8 mouse cellular contexts compared by ENCODE assay signal in the genomic region with DNA sequence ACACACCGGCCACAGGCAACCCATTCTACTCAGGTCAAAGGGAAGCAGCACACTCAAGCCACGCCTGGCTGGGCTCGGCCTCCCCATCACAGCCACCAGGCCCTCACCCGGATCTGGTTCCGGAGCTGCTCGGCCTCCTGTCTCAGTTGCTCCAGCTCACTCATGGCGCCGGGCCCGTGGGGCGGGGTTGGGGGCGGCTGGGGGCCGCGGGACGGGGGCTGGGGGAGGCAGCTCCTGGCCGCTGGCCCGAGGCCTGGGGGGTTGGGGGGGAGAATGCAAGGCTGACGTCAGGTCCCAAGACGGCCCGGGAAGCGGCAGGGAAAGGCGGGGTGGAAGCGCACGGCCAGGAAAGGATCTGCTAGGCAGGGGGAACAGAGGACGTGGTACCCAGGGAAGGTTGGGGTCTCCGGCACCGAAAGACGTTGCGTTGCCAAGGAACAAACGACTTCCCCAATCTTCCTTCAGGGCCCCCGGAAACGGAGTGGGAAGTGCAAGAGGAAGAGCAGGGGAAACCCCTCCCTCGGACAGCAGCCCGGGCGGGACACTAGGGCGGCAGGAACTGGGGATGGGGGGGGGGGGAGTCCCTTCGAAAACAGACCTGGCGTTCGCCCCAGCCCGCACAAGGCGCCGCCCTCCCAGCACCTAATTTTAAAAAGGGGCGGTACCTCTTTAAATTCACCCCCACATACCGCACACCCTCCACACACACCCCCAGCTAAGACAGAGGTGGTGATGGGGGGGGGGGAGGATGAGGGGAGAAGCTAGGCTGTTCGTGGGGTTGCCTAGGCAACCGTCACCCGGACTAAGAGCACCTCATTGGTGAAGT. TPM values are rescaled to one million over a fixed set of nuclear protein-coding genes. Genes with fewer than 3 reads are reported as not detected.
DNase-seq lines count a peak whose midpoint lies in the region; ATAC-seq lines count a peak whose summit lies in the region.

No protein-coding gene starts in this region.

- H3K36me3 ChIP-seq in embryonic facial prominence, embryonic 14.5 days (ENCODE audit: control insufficient read depth, insufficient read depth, low read length): peaks cover 46% of the 10 kb centered on the region
- peaks cover 42% of the 10 kb centered on the region for H3K36me3 ChIP-seq in heart, embryonic 10.5 days
- H3K36me3 ChIP-seq in kidney, embryonic 15.5 days: peaks cover 45% of the 10 kb centered on the region
- H3K36me3 ChIP-seq in liver, embryonic 13.5 days: peaks cover 47% of the 10 kb centered on the region

- peak overlapping the region; percentile 89 for H3K9ac ChIP-seq in embryonic facial prominence, embryonic 14.5 days (ENCODE audit: low read depth, low read length)
- peak overlapping the region; percentile 87 for H3K9ac ChIP-seq in kidney, embryonic 15.5 days
- peak overlapping the region; percentile 95 for H3K9ac ChIP-seq in liver, embryonic 13.5 days

- no peaks in the 10 kb centered on the region for H3K27me3 ChIP-seq in embryonic facial prominence, embryonic 14.5 days (replicated peaks; ENCODE audit: control insufficient read depth, insufficient read depth, low read length)
- H3K27me3 ChIP-seq in heart, embryonic 10.5 days (ENCODE audit: insufficient read depth, poor library complexity, severe bottlenecking): no peaks in the 10 kb centered on the region
- H3K27me3 ChIP-seq in kidney, embryonic 15.5 days: no peaks in the 10 kb centered on the region
- H3K27me3 ChIP-seq in liver, embryonic 13.5 days: no peaks in the 10 kb centered on the region

- peak overlapping the region; percentile 96 for H3K4me2 ChIP-seq in embryonic facial prominence, embryonic 14.5 days (ENCODE audit: low read depth, low read length)
- peak overlapping the region; percentile 94 for H3K4me2 ChIP-seq in kidney, embryonic 15.5 days
- peak overlapping the region; percentile 99 for H3K4me2 ChIP-seq in liver, embryonic 13.5 days

- no peaks in the 10 kb centered on the region for H3K4me1 ChIP-seq in embryonic facial prominence, embryonic 14.5 days (ENCODE audit: control insufficient read depth, insufficient read depth, low read length)
- H3K4me1 ChIP-seq in heart, embryonic 10.5 days: peaks cover 58% of the 10 kb centered on the region
- H3K4me1 ChIP-seq in kidney, embryonic 15.5 days: peaks cover 39% of the 10 kb centered on the region
- peaks cover 69% of the 10 kb centered on the region for H3K4me1 ChIP-seq in liver, embryonic 13.5 days (replicated peaks)

- peak; percentile 37 for ATAC-seq in activated CD4-positive, CD25-positive, alpha-beta regulatory T cell, adult 4 months
- ATAC-seq in embryonic facial prominence, embryonic 14.5 days (ENCODE audit: low read depth): peak; percentile 51
- ATAC-seq in kidney, embryonic 15.5 days (replicated peaks; ENCODE audit: low FRiP score): peak; percentile 23
- peak; percentile 4 for ATAC-seq in liver, embryonic 13.5 days (ENCODE audit: low read depth)

- WGBS in embryonic facial prominence, embryonic 14.5 days: 0% methylated on average over 23 of the region's 46 CpGs
- 3% methylated on average over 38 of the region's 46 CpGs for WGBS in heart, embryonic 10.5 days
- under 1% methylated on average over 43 of the region's 46 CpGs for WGBS in kidney, embryonic 15.5 days
- WGBS in liver, embryonic 13.5 days (ENCODE audit: insufficient replicate concordance): 6% methylated on average over 44 of the region's 46 CpGs

- H3K27ac ChIP-seq in embryonic facial prominence, embryonic 14.5 days (replicated peaks; ENCODE audit: low read depth, low read length): peak overlapping the region; percentile 93
- H3K27ac ChIP-seq in heart, embryonic 10.5 days: peak overlapping the region; percentile 95
- H3K27ac ChIP-seq in kidney, embryonic 15.5 days: peak overlapping the region; percentile 96
- peak overlapping the region; percentile 92 for H3K27ac ChIP-seq in liver, embryonic 13.5 days

- H3K4me3 ChIP-seq in embryonic facial prominence, embryonic 14.5 days (ENCODE audit: low read depth, low read length): peak overlapping the region; percentile 83
- H3K4me3 ChIP-seq in heart, embryonic 10.5 days: peak overlapping the region; percentile 88
- H3K4me3 ChIP-seq in kidney, embryonic 15.5 days (replicated peaks): peak overlapping the region; percentile 87
- peak overlapping the region; percentile 93 for H3K4me3 ChIP-seq in liver, embryonic 13.5 days (replicated peaks)

- H3K9me3 ChIP-seq in embryonic facial prominence, embryonic 14.5 days (ENCODE audit: control insufficient read depth, low read length): no peaks in the 10 kb centered on the region
- no peaks in the 10 kb centered on the region for H3K9me3 ChIP-seq in heart, embryonic 10.5 days
- H3K9me3 ChIP-seq in kidney, embryonic 15.5 days (replicated peaks): no peaks in the 10 kb centered on the region
- no peaks in the 10 kb centered on the region for H3K9me3 ChIP-seq in liver, embryonic 13.5 days (replicated peaks)

- DNase-seq in A20 (ENCODE audit: low read depth, low spot score): peak; percentile 89
- peak; percentile 94 for DNase-seq in embryonic facial prominence, embryonic 14.5 days (ENCODE audit: low spot score)
- no peak for DNase-seq in heart, embryonic 10.5 days (ENCODE audit: low spot score)
- no peak for DNase-seq in liver, embryonic 13.5 days
- DNase-seq in neural tube, embryonic 10.5 days (ENCODE audit: extremely low spot score, low spot score): peak; percentile 60
- DNase-seq in testis, postnatal 10 days (ENCODE audit: low spot score): peak; percentile 87

RNA-seq across cellular contexts. Expression of gene Epo, which starts 2.2 kb away (rescaled TPM):
- not detected for polyA plus RNA-seq in activated CD4-positive, CD25-positive, alpha-beta regulatory T cell, adult 4 months (2017; shearing (Covaris generic))
- 0.30 TPM in 1 of 2 replicates, not detected in the other for polyA plus RNA-seq in embryonic facial prominence, embryonic 14.5 days (2014; fragmentation: Nextera tagmentation; extraction: Ambion mirVana)
- polyA plus RNA-seq in heart, embryonic 10.5 days (2016; fragmentation: Nextera tagmentation; extraction: Ambion mirVana): 0.28 and 2.3 TPM in 2 replicates
- polyA plus RNA-seq in kidney, embryonic 15.5 days (2015; fragmentation: Nextera tagmentation; extraction: Ambion mirVana): 0.45 TPM in 1 of 2 replicates, not detected in the other
- 0.96 and 1.2 TPM in 2 replicates for polyA plus RNA-seq in liver, embryonic 13.5 days (2015; fragmentation: Nextera tagmentation; extraction: Ambion mirVana)

RNA-seq across cellular contexts. Expression of gene Gnb2, which starts 2.5 kb away (rescaled TPM):
- 10 to 100 TPM; 73.0 to 82.7 TPM for polyA plus RNA-seq in activated CD4-positive, CD25-positive, alpha-beta regulatory T cell, adult 4 months (2017; shearing (Covaris generic))
- 430 and 472 TPM in 2 replicates for polyA plus RNA-seq in embryonic facial prominence, embryonic 14.5 days (2014; fragmentation: Nextera tagmentation; extraction: Ambion mirVana)
- polyA plus RNA-seq in heart, embryonic 10.5 days (2016; fragmentation: Nextera tagmentation; extraction: Ambion mirVana): 287 and 294 TPM in 2 replicates
- polyA plus RNA-seq in kidney, embryonic 15.5 days (2015; fragmentation: Nextera tagmentation; extraction: Ambion mirVana): 337 and 348 TPM in 2 replicates
- polyA plus RNA-seq in liver, embryonic 13.5 days (2015; fragmentation: Nextera tagmentation; extraction: Ambion mirVana): 139 and 159 TPM in 2 replicates

RNA-seq across cellular contexts. Expression of gene Gigyf1, which starts 12.5 kb away (rescaled TPM):
- 10 to 100 TPM; 18.5 to 22.6 TPM for polyA plus RNA-seq in activated CD4-positive, CD25-positive, alpha-beta regulatory T cell, adult 4 months (2017; shearing (Covaris generic))
- polyA plus RNA-seq in embryonic facial prominence, embryonic 14.5 days (2014; fragmentation: Nextera tagmentation; extraction: Ambion mirVana): 8.9 and 9.4 TPM in 2 replicates
- 8.0 and 10.8 TPM in 2 replicates for polyA plus RNA-seq in heart, embryonic 10.5 days (2016; fragmentation: Nextera tagmentation; extraction: Ambion mirVana)
- 13.2 and 14.7 TPM in 2 replicates for polyA plus RNA-seq in kidney, embryonic 15.5 days (2015; fragmentation: Nextera tagmentation; extraction: Ambion mirVana)
- polyA plus RNA-seq in liver, embryonic 13.5 days (2015; fragmentation: Nextera tagmentation; extraction: Ambion mirVana): 3.3 and 3.7 TPM in 2 replicates

RNA-seq across cellular contexts. Expression of gene Actl6b, which starts 22.5 kb away (rescaled TPM):
- not detected for polyA plus RNA-seq in activated CD4-positive, CD25-positive, alpha-beta regulatory T cell, adult 4 months (2017; shearing (Covaris generic))
- 4.4 and 5.2 TPM in 2 replicates for polyA plus RNA-seq in embryonic facial prominence, embryonic 14.5 days (2014; fragmentation: Nextera tagmentation; extraction: Ambion mirVana)
- 0.07 TPM in 1 of 2 replicates, not detected in the other for polyA plus RNA-seq in heart, embryonic 10.5 days (2016; fragmentation: Nextera tagmentation; extraction: Ambion mirVana)
- 0.40 and 1.8 TPM in 2 replicates for polyA plus RNA-seq in kidney, embryonic 15.5 days (2015; fragmentation: Nextera tagmentation; extraction: Ambion mirVana)
- polyA plus RNA-seq in liver, embryonic 13.5 days (2015; fragmentation: Nextera tagmentation; extraction: Ambion mirVana): 0.14 and 0.16 TPM in 2 replicates

RNA-seq across cellular contexts. Expression of gene Pop7, which starts 28.5 kb away (rescaled TPM):
- polyA plus RNA-seq in activated CD4-positive, CD25-positive, alpha-beta regulatory T cell, adult 4 months (2017; shearing (Covaris generic)): 10 to 100 TPM; 60.7 to 66.2 TPM
- 49.8 and 52.0 TPM in 2 replicates for polyA plus RNA-seq in embryonic facial prominence, embryonic 14.5 days (2014; fragmentation: Nextera tagmentation; extraction: Ambion mirVana)
- polyA plus RNA-seq in heart, embryonic 10.5 days (2016; fragmentation: Nextera tagmentation; extraction: Ambion mirVana): 50.6 and 56.6 TPM in 2 replicates
- 55.9 and 57.7 TPM in 2 replicates for polyA plus RNA-seq in kidney, embryonic 15.5 days (2015; fragmentation: Nextera tagmentation; extraction: Ambion mirVana)
- polyA plus RNA-seq in liver, embryonic 13.5 days (2015; fragmentation: Nextera tagmentation; extraction: Ambion mirVana): 45.7 and 46.1 TPM in 2 replicates

Comparison
In these comparisons a context has a peak if more than half of its experiments do, and no peak if none do; other contexts are left out.
1. DNase-seq: peak in A20 (single experiment), embryonic facial prominence, embryonic 14.5 days (single experiment), neural tube, embryonic 10.5 days (single experiment) and testis, postnatal 10 days (single experiment); none in heart, embryonic 10.5 days (single experiment) and liver, embryonic 13.5 days (single experiment).
2. Peak in every context shown above with its lines, with median percentiles within 50 percentile points of each other: ATAC-seq, H3K27ac ChIP-seq, H3K4me2 ChIP-seq, H3K4me3 ChIP-seq and H3K9ac ChIP-seq.